Mouse (Mus musculus) forebrain, embryonic 10.5 days (tissue): Measurements from ENCODE around the gene Ifi27l2b. TPM values are rescaled to one million over a fixed set of nuclear protein-coding genes. Genes with fewer than 3 reads are reported as not detected.

Experiments
- DNase-seq: peaks from one replicate; pipeline ENCODE4 v3.0.0-alpha.2; 2017; ENCODE audit warnings: low spot score; ENCODE audit errors: extremely low spot score
- H3K27ac ChIP-seq: fragments of 300-500 bp; sonication (generic); 2 replicates; pipeline ENCODE4 v1.5.1; 2016; ENCODE audit warnings: mild to moderate bottlenecking
- H3K27me3 ChIP-seq: fragments of 300-500 bp; sonication (generic); 2 replicates; pipeline ENCODE4 v1.6.1; 2016; ENCODE audit warnings: mild to moderate bottlenecking; ENCODE audit not compliant: poor library complexity, severe bottlenecking
- H3K36me3 ChIP-seq: fragments of 300-500 bp; sonication (generic); replicated peaks from 2 replicates; pipeline ENCODE4 v1.6.1; 2016; ENCODE audit warnings: mild to moderate bottlenecking, moderate library complexity
- H3K4me1 ChIP-seq: fragments of 300-500 bp; sonication (generic); 2 replicates; pipeline ENCODE4 v1.6.1; 2016
- H3K4me3 ChIP-seq: fragments of 300-500 bp; sonication (generic); 2 replicates; pipeline ENCODE4 v1.5.1; 2016; ENCODE audit warnings: mild to moderate bottlenecking, moderate library complexity
- H3K9me3 ChIP-seq: fragments of 300-500 bp; sonication (generic); 2 replicates; pipeline ENCODE4 v1.6.1; 2016; ENCODE audit warnings: mild to moderate bottlenecking, moderate library complexity
- WGBS: fragments of 180-500 bp; shearing (Covaris S2); methylation state at CpG from one replicate; pipeline ENCODE4 v1.1.7; 2016; 5-methylcytosine and 5-hydroxymethylcytosine counted together
- polyA plus RNA-seq: library from polyadenylated mRNA; unstranded; fragments of >200 nt; fragmentation: Nextera tagmentation; extraction: Ambion mirVana; gene quantifications from 2 replicates; pipeline ENCODE4 v1.2.1, GENCODE M21; 2016

The Ifi27l2b gene
- polyA plus RNA-seq, 1 experiment from 2014 or later: not detected

- no peak for DNase-seq
- 87% methylated on average over 7 of the region's 7 CpGs for WGBS
- H3K9me3 ChIP-seq: no peaks in the 10 kb centered on the region
- peaks cover 23% of the 10 kb centered on the region for H3K4me1 ChIP-seq
- H3K27ac ChIP-seq: no peak overlapping the region
- H3K36me3 ChIP-seq: peaks cover 25% of the 10 kb centered on the region
- H3K4me3 ChIP-seq: no peak overlapping the region
- no peaks in the 10 kb centered on the region for H3K27me3 ChIP-seq
These were observed 30.3 kb downstream of the Ifi27l2b start for GRCm38 (mm10) chr12:103426710-103427109.

- H3K36me3 ChIP-seq: peaks cover 30% of the 10 kb centered on the region
- 1% methylated on average over 33 of the region's 33 CpGs for WGBS
- peak within 1 kb of the TSS; percentile 89 for H3K27ac ChIP-seq
- peaks cover 30% of the 10 kb centered on the region for H3K4me1 ChIP-seq
- H3K27me3 ChIP-seq: no peaks in the 10 kb centered on the region
- no peaks in the 10 kb centered on the region for H3K9me3 ChIP-seq
- H3K4me3 ChIP-seq: peak within 1 kb of the TSS; percentile 98
- DNase-seq: peak; percentile 99
These were observed 31.1 kb downstream of the Ifi27l2b start, which contains the start of gene Ddx24 for GRCm38 (mm10) chr12:103425729-103426470. Ddx24 (minus strand) TSS chr12:103425830.

GRCm38 (mm10) chr12:103425016-103425728 is 31.9 kb downstream of the Ifi27l2b start:
- H3K27me3 ChIP-seq: no peaks in the 10 kb centered on the region
- H3K9me3 ChIP-seq: no peaks in the 10 kb centered on the region
- H3K36me3 ChIP-seq: peaks cover 30% of the 10 kb centered on the region
- WGBS: 11% methylated on average over 33 of the region's 33 CpGs
- peak overlapping the region; percentile 98 for H3K4me3 ChIP-seq
- no peak for DNase-seq
- peaks cover 30% of the 10 kb centered on the region for H3K4me1 ChIP-seq
- H3K27ac ChIP-seq: peak overlapping the region; percentile 89

- H3K27me3 ChIP-seq: no peaks in the 10 kb centered on the region
- no peak overlapping the region for H3K27ac ChIP-seq
- WGBS: 93% methylated on average over 10 of the region's 10 CpGs
- DNase-seq: no peak
- no peaks in the 10 kb centered on the region for H3K9me3 ChIP-seq
- no peak overlapping the region for H3K4me3 ChIP-seq
- H3K4me1 ChIP-seq: no peaks in the 10 kb centered on the region
- peaks cover 95% of the 10 kb centered on the region for H3K36me3 ChIP-seq
These were observed 48.9 kb downstream of the Ifi27l2b start for GRCm38 (mm10) chr12:103408144-103408543.

- WGBS: 98% methylated on average over 4 of the region's 4 CpGs
- H3K36me3 ChIP-seq: peaks cover 95% of the 10 kb centered on the region
These were observed 49.3 kb downstream of the Ifi27l2b start, which contains the start of gene 9330161L09Rik for GRCm38 (mm10) chr12:103407720-103408119. 9330161L09Rik (minus strand) TSS chr12:103407820.

GRCm38 (mm10) chr12:103404131-103404530 is 52.9 kb downstream of the Ifi27l2b start:
- Histone ChIP-seq H3K27ac (no peak overlapping the region), H3K9me3 (no peaks in the 10 kb centered on the region), H3K36me3 (peaks cover 65% of the 10 kb centered on the region), H3K27me3 (no peaks in the 10 kb centered on the region), H3K4me1 (no peaks in the 10 kb centered on the region), H3K4me3 (no peak overlapping the region)
- no peak for DNase-seq
- 91% methylated on average over 18 of the region's 18 CpGs for WGBS

More at GRCm38 (mm10) chr12:103407720-103408119, 49.3 kb downstream of the Ifi27l2b start, which contains the start of gene 9330161L09Rik:
- Histone ChIP-seq H3K4me3 (no peak within 1 kb of the TSS), H3K9me3 (no peaks in the 10 kb centered on the region), H3K4me1 (no peaks in the 10 kb centered on the region), H3K27ac (no peak within 1 kb of the TSS), H3K27me3 (no peaks in the 10 kb centered on the region)
- no peak for DNase-seq

Other genes with a start within 250 kb of the Ifi27l2b start
- gene Prima1, start 215.1 kb downstream of the Ifi27l2b start, polyA plus RNA-seq: not detected in 2 replicates
- 24.0 and 27.7 TPM in 2 replicates for gene Fam181a, start 146.2 kb downstream of the Ifi27l2b start, polyA plus RNA-seq
- gene Asb2, start 101.2 kb downstream of the Ifi27l2b start, polyA plus RNA-seq: 0.43 and 0.57 TPM in 2 replicates
- gene Otub2, start 68.5 kb downstream of the Ifi27l2b start, polyA plus RNA-seq: 9.9 and 11.3 TPM in 2 replicates
- 0.42 and 0.81 TPM in 2 replicates for gene 9330161L09Rik, start 49.4 kb downstream of the Ifi27l2b start, polyA plus RNA-seq
- 104 and 106 TPM in 2 replicates for gene Ddx24, start 31.4 kb downstream of the Ifi27l2b start, polyA plus RNA-seq
- 0.32 and 0.82 TPM in 2 replicates for gene Ifi27, start 23.0 kb downstream of the Ifi27l2b start, polyA plus RNA-seq
- 0.71 and 0.90 TPM in 2 replicates for gene Ifi27l2a, start 13.5 kb downstream of the Ifi27l2b start, polyA plus RNA-seq
- gene Ppp4r4, start 75.1 kb upstream of the Ifi27l2b start, polyA plus RNA-seq: 2.8 and 3.3 TPM in 2 replicates
- not detected in 2 replicates for gene Serpina10, start 174.2 kb upstream of the Ifi27l2b start, polyA plus RNA-seq
- gene Serpina6, start 200.0 kb upstream of the Ifi27l2b start, polyA plus RNA-seq: not detected in 2 replicates
- gene Serpina16, start 218.9 kb upstream of the Ifi27l2b start, polyA plus RNA-seq: not detected in 2 replicates
- not detected in 2 replicates for gene Serpina1f, start 238.3 kb upstream of the Ifi27l2b start, polyA plus RNA-seq